Mouse (Mus musculus) ES-E14 (cell line): Measurements from ENCODE around the gene Slc25a4.

Experiments
- CHD2 ChIP-seq: IDR thresholded peaks from 2 replicates; pipeline ENCODE4 v1.6.1; 2014; ENCODE audit warnings: mild to moderate bottlenecking, low read depth, low read length, inconsistent platforms
- HCFC1 ChIP-seq: IDR thresholded peaks from 2 replicates; pipeline ENCODE4 v1.6.1; 2012; ENCODE audit warnings: low read length, inconsistent platforms, borderline replicate concordance; ENCODE audit not compliant: insufficient read depth
- MAFK ChIP-seq: IDR thresholded peaks from 2 replicates; pipeline ENCODE4 v1.6.1; 2014; ENCODE audit warnings: mild to moderate bottlenecking, low read depth, low read length, inconsistent platforms; ENCODE audit not compliant: insufficient read depth
- ZC3H11A ChIP-seq: IDR thresholded peaks from 2 replicates; pipeline ENCODE4 v1.6.1; 2012; ENCODE audit warnings: low read depth, mild to moderate bottlenecking, inconsistent platforms, low read length, borderline replicate concordance

- no peak for TF ChIP-seq ZC3H11A
- no peak for TF ChIP-seq MAFK
- TF ChIP-seq CHD2: no peak
- TF ChIP-seq HCFC1: no peak
These were observed 47.3 kb downstream of the Slc25a4 start for GRCm38 (mm10) chr8:46163870-46164190.
